Mouse (Mus musculus) bone marrow, adult 2 months (tissue): ENCODE measurements around the gene Gm5767.

Source experiments
- CTCF ChIP-seq: fragments of 200-500 bp; IDR thresholded peaks from 2 replicates; pipeline ENCODE4 v1.5.1; 2011; ENCODE audit warnings: low read length, control low read depth; ENCODE audit not compliant: control insufficient read depth, insufficient read depth
- POLR2A ChIP-seq: fragments of 200-500 bp; IDR thresholded peaks from 2 replicates; pipeline ENCODE4 v1.6.1; 2011; ENCODE audit warnings: low read depth, mild to moderate bottlenecking, control low read depth, low read length, borderline replicate concordance; ENCODE audit not compliant: control insufficient read depth

DNA sequence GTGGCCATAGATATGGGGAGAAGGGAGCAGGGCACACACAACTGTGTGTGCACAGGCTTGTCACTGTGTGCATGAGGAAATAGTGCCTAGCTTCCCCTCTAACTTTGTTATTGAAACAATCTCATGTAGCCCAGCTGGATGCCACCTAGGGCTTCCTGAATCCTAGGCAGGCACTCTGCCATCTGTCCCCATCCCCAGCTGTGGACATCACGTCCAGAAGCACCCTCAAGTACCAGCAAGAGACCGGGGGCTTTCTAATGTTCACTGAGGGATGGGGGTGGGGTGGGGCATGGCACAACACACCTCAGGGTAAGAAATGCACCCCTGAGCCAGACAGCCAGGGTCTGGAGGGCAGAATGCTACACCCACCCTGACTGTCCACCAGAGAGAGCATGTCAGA is 12.2 kb upstream of the Gm5767 start:
- TF ChIP-seq CTCF (no peak), POLR2A (no peak)
